Mouse (Mus musculus) retina, embryonic 14.5 days (tissue): ENCODE data around the gene Med31.

Source experiments
- DNase-seq: peaks from one replicate; pipeline ENCODE4 v3.0.0-alpha.2; 2015; ENCODE audit warnings: low spot score

The Med31 gene

GRCm38 (mm10) chr11:72215410-72215797, at the start of gene Med31:
Gene Med31 (minus strand): TSS chr11:72215592.
- peak; percentile 67 for DNase-seq

DNA sequence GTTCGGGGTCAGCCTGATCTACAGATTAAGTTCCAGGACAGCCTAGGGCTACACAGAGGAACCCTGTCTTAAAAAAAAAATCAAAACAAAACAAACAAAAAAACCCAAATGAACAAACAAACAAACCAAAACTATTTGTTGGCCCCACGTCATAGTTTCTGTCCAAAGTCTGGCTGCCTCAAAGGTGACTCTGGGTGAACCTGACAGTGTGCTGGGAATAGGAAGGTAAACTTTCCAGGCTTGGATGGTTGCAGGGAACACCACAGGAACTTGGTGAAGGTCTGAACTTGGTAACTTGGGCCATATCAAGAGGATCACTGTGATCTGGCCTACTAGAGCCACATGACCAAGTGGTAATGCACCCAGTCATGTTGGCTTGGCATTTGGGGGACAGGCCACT, 41.0 kb upstream of the Med31 start:
- no peak for DNase-seq

DNA sequence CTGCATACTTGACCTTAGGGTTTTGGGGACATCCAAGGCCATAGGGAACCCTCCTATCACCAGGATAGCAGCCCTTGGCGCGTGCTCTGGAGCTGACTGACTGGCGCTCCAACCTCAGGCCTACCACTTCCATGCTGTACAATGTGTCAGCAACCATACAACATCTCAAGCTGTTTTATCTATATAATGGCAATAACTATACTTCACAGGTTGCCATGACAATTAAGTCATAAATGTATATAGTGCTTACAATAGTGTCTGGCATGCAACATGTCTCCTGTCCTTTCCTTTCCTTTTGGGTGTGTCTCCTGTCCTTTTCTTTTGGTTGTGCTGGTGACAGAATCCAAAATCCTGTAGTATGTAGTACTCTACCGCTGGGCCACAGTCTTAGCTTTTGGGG, 40.2 kb upstream of the Med31 start:
- DNase-seq, result no peak

- DNase-seq, result no peak
These were observed 29.9 kb upstream of the Med31 start for GRCm38 (mm10) chr11:72245196-72245753.

DNA sequence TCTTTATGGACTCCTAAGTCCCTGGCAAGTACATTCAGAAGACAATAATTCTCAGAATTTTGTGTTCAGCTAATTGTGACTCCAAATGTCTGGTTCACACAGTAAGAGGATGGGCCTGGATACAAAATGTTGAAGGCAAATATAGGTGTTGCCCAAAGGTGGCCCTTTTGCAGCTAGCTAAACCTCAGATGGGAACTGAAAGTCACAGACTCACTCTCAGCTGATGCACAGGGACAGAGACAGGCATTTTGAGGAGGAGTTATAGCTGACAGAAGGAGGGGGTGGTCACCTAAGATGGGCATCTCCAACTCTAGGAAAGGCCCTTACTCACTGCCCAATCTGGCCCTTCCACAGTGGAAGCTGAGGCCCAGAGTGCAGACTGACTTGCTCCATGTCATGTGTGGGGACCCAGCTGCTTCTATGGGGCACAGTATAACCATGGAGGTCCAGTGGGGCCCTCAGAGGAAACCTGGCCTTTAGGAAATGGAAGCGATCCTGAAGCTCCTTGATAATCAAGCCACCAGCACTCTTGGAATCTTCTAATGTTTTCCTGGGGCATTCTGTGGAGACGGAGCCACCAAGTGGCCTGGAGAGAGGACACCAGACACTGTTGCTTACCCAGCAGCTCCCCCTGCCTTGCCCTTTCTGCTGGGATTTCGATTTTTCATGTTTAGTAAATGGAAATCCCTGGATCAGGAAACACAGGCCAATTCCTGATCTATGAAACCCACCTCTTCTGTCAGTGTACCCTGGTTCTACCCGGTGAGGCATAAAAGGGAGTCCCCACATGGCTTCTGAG, 24.9 kb upstream of the Med31 start:
- DNase-seq, result no peak

DNA sequence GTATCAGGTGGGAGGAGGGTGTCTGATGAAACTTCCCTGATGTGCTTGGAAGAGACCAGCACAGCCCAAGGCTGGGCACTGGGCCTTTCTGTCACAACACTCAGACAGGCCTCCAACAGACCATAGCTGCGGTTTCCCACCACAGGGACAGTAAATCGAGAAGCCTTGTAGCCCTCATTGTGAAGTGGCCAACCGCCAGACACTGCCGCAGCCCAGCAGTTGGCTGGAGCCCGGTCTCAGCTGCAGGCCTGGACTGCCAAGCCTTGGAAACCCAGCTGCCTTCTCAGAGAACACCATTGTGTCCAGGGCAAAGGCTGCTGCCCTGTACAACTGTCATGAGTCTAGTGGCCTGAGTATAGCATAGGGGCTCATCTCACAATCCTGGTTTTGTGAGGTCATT, 18.6 kb upstream of the Med31 start:
- DNase-seq, result no peak

DNA sequence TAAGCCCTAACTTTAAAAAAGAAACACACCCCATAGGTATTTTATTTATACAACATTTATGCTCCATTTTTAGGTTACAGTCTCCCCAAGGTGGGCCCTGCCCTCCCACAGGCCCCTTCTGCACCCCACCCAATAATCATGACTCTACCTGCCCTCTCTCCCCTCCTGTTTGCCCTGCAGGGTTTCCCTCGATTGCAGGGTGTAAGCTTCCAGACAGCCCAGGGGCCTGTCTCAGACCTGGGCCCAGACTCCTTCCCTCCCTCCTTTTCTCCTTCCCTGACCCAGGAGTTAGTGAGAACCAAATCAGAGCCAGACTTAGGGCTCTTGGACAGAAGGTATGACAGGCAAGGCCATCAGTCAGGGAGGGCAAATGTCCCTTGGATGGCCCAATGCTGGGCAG, 17.6 kb upstream of the Med31 start:
- no peak for DNase-seq

DNA sequence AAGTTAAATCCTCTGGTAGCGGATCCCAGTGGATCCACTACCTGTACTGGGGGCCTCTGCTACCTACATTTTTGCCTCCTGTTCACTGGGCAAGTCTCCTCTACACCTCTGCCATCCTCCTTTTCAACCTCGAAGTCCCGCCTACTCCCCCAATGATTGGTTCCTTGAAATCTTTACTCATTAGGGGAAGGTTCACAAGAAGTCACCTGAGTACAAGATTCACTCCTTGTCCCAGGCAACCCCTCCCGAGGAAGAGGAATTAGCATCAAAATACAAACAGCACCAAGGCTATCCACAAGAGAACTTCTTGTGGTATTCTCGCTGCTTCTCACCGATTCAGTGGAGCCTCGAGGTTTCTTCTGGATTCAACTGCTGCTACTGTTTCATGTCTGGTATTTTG, 16.7 kb upstream of the Med31 start:
- DNase-seq, result no peak

DNA sequence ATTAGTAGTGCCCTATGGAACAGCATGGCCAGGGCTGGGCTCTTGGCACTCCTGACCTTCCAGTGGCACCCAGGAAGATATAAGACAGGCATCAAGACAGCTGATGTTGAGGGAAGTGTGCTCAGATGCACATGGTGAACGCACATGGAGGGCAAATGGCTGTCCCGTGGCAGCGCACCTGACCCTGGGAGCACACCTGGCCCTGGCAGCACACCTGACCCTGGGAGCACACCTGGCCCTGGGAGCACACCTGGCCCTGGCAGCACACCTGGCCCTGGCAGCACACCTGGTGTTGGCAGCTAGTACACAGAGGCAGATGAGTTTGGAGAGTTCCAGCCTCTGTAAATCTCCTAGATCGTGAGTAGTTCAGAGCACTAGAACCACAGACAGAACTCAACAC, 13.1 kb upstream of the Med31 start:
- no peak for DNase-seq

GRCm38 (mm10) chr11:72226901-72227300, 11.5 kb upstream of the Med31 start:
- DNase-seq, result no peak

DNA sequence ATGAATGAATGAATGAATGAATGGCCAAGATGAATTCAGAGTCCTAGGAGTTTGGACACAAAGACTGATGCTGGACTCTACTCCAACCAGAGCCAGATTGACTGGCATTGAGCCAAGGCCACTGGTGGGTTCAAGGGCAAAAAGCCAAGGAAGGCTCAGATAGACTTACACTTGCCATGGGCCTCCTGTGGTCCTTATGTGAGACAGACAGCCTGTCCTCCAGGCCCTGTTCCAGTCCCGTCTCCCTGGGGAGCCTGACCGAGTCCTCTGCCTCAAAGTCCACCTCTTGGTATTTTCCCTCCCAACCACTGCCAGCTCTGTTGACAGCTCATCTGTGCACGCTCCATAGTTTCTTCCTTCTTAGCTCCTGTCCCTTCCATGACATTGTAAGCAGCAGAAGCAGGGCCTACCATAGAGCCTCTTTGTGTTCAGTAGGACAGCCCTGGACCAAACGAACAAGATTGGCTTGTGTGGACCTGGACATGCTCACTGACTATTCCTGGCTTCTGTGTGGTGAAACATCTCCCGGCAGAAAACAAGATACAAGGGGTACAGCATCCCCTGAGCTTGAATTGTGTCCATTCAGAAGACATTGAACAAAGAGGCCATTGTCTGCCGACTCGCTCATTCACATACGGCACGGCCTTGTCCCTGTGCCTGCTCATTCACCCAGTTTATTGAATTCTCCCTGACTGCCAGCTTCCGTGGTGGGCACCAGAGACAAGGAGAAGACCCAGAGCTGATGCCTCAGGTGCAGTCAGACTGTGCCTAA, 10.8 kb upstream of the Med31 start:
- peak; percentile 47 for DNase-seq

- DNase-seq, result peak; percentile 88
These were observed 9.5 kb upstream of the Med31 start for GRCm38 (mm10) chr11:72224865-72225264.

GRCm38 (mm10) chr11:72223414-72223813, 8.0 kb upstream of the Med31 start:
- no peak for DNase-seq

DNA sequence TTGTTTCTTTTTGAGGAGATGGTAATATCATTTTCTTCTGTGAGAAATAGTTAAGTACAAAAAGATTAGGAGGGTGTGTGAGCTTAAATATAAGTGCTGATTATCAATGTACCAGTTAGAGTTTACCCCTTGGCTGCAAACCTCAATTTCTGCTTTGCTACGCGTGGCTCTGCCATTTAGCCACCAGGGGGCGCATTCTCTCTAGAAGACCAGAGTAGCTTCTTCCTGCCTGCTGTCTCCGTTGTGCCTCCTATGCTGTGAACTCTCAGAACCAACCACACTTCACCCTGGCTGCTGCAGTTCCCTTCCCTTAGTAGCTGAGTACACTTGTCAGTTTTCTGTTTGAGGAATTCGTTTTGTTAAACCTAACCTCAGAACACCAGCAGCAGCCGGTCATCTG, 5.9 kb upstream of the Med31 start:
- DNase-seq, result peak; percentile 93

DNA sequence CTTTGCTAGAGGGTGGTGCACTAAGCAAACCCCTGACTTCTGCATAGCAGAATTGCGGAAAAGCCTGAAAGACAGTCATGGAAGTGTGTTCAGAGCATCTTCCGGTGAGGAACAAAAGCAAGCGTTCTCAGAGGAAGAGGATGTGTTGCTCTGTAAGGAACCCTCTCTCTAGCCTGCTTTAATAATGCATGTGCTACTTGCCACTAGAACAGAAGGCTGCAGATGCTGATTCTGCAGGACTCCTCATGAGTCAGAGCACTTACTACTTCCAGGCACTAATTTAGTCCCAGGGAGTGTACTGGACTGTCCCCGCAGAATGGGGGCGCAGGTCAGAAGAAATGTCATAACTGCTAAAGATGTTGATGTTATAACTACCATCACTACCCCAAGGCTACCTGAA, 1.7 kb upstream of the Med31 start:
- no peak for DNase-seq

DNA sequence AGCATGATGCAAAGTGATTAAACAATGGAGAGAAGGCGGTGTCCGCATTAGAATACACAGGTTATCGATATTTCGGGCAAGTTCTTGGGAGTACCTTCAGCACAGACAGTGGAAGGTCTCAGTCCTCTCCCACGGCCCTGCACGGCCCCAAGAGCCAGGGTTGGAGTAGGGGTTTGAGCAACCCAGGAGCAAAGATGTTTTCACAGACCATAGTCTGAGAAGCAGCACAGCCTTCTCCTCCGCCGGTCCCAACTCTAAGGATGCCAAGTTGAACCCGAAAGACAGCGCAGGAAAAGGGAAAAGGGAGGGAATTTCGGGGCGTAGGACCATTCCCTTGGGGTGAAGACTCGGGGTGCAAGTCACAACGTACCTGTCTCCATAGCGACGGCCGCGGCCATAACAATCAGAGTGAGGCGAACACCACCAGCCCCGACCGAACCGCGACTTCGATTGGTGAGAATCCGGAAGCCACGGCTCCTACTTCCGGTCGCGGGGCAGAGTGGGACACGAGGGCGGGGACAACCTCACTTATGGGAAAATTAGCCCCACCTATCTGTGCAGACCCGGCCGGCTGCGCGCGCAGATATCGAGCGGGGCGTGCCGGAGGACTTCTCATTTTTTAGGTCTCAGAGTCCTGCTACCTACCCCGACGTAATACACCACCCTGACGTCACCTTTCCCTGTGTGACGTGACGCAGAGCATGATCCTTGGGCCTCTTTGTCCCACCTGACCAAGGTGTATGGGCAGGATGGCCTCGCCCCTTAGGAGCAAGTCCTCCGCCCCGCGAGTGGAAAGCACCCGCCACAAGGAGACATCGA, 592 bp downstream of the Med31 start:
- peak; percentile 96 for DNase-seq

DNA sequence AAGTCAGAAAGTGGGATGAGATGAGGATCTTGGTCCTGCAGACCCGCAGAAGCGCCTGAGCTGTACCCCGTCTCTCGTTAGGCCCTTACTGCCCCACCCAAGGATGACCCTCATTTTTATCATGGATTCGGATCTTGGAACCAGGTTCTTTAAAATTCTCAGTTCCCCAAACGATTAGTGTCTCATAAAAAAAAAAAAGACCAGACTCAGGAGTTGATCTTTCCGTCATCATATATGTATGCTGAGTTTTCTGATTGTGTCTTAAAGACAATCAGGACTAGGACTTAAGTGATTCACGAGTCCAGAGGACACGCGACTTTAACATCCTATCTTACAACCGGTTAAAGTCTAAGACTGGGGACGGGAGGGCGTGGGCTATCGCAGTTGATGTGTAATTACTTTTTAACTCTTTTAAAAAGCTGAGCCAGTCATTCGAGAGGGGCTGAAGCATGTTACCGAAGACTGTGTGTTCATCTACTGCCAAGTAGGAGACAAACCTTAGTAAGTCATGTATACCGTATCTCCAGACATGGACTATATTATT, 7.5 kb downstream of the Med31 start:
- DNase-seq, result no peak

GRCm38 (mm10) chr11:72207204-72207833, 8.1 kb downstream of the Med31 start, which contains the start of the genes 4933427D14Rik and Txndc17:
Gene 4933427D14Rik (minus strand): TSS chr11:72207459.
Gene Txndc17 (plus strand): TSS chr11:72207547.
- DNase-seq, result peak; percentile 87

DNA sequence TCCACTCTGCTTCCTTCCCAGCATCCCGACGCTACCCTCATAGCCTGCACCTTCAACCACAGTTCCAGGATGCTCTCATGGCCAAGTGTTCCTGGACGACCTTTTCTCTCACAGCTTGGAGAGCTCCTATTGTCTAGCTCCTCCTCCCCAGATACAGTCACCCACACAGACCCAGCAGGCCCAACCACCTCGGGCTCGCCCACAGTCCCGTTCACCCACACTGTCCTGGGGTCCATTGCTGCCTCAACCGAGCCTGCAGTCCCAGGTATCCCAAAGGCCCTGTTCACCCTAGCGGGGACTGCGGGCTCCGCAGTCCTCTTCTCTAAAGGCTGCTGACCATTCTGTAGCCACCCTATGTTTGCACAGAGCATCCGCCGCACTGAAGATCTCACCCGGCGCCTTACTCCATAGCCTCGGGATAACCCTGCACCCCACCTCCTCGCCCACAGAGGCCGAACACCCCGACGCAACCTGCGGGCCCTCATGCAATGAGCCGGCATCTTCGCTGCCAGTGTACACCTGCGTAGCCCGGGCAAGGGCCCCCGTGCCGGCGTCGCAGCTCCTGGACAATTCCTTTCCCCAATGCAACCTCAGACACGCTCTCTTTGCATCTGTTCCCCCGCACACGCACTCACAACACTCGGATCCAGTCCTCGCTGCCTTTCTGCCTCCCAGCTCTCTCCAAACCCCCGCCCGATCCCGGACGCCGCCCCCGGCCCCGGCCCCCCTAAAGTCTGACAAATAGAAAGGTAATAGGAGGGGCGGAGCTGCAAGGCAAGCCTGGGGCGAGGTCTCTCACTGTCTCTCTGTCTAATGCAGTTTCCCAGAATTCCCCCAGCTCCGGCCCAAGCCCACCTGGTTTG, 8.8 kb downstream of the Med31 start, which contains the start of gene Gm43951:
TSS of gene Gm43951 (minus strand) at position 500 of the 863 bp plus-strand sequence.
- DNase-seq, result peak; percentile 58

DNA sequence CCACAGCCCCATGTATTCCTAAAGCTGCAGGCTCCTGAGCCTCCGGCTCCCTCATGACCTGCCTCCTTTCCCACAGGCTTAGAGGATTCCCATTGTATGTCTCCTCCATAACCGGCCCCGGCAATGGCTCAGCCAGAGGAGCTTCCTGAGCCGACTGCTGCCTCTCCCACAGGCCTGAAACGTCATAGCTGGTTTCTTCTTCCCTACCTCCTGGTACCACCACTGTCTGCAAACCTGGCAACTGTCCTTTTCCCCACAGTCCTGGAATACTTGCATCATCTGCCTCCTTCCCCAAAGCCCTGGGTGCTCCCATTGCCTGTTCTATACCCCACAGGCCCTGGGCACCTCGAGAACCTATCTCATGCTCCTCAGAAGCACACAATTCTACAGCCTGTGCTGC, 10.1 kb downstream of the Med31 start:
- DNase-seq, result no peak
